Mouse (Mus musculus) heart, postnatal 0 days (tissue): Measurements from ENCODE around the gene Pold4.

Experiments used
- CTCF ChIP-seq: IDR thresholded peaks from 2 replicates; pipeline ENCODE4 v1.5.1; 2016; ENCODE audit warnings: antibody characterized with exemption, control low read depth, low read depth
- EP300 ChIP-seq: IDR thresholded peaks from 2 replicates; pipeline ENCODE4 v1.6.1; 2016; ENCODE audit warnings: antibody characterized with exemption, low read depth

- TF ChIP-seq CTCF (no peak), EP300 (peak; percentile 78; the same call in 1 of the 2 replicates)
Observed at GRCm38 (mm10) chr19:4201291-4201909, 30.3 kb upstream of the Pold4 start, which contains the start of gene Rad9a.
